Mouse (Mus musculus) urinary bladder, postnatal 4 days (tissue): ENCODE measurements around the gene Lgals4.

Experiments used
- DNase-seq, 2 experiments: peaks; one replicate each; pipeline ENCODE4 v3.0.0; 2021 to 2022; ENCODE audit warnings: low spot score in 2 of 2

Lgals4 gene

DNA sequence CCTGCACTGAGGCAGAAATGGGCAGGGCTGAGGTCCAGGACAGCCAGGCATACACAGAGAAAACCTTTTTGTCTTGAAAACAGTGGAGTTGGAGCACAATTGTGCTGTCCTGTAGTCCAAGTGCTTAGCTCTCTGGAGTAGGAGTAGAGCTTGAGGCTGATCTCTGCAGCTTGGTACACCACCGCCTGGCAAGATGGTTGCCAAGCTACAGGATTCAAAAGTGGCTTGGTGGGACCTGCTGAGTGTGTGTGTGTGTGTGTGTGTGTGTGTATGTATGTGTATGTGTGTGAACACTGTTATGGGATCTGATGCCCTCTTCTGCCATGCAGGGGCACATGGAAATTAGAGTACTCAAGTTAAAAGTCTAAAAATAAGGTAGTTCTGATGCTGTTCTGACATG is 11.1 kb upstream of the Lgals4 start:
- no peak for DNase-seq

DNA sequence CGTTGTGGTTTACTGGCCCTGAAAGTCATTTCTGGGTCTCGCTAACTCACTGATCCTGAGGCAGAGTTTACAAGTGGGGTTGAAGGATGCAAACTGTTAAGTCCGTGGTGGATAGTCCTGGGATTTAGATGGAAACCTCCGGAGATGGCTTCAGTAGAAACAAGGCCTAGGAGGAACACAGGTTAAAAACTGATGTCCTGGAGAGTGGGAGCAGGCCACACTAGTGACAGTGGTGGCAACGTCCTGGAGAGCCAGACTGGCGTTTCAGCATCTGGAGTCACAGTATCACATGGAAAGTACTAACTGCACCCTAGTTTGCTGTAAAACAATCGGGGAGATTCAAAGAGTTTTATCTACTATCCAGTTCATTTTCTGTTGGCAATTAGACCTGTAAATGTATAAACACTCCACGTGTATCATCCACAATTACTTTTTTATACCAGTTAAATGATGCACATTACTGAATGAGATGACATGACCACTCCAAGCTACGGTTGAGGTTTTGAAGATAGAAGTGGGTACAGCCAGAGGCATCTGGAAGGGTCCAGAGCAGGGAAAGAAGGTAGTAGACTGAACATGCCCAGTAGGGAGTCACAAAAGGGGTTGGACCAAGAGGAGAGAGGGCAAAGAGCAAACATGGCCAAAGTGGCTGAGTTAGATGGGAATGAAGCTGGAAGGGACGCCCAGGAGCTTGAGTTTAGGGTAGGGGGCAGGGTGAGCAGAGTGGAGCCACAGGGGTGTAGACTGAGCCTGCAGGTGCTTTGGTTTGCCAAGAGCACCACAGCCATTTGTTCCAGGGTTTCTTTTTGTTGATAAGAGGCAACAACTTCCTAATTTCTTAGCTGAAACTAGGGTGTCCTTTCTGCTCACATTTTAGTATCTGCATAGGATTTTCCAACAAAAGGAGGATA is 10.4 kb upstream of the Lgals4 start:
- no peak for DNase-seq

DNA sequence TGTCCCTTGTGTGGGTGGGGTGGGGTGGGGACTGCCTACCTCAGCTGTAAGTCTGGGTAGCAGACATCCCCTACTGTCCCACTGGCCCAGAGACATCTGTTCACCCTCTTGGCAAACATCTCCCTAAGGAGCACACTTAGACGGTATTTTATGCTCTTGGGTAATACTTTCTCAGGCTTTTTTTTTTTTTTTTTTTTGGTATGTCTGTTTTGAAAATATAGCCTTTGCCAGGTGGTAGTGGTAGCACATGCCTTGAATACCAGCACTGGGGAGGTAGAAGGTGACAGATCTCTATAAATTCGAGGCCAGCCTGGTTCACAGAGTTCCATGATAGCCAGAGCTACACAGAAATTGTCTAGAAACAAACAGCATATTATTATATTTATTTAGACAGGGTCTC is 9.7 kb upstream of the Lgals4 start:
- no peak for DNase-seq

DNA sequence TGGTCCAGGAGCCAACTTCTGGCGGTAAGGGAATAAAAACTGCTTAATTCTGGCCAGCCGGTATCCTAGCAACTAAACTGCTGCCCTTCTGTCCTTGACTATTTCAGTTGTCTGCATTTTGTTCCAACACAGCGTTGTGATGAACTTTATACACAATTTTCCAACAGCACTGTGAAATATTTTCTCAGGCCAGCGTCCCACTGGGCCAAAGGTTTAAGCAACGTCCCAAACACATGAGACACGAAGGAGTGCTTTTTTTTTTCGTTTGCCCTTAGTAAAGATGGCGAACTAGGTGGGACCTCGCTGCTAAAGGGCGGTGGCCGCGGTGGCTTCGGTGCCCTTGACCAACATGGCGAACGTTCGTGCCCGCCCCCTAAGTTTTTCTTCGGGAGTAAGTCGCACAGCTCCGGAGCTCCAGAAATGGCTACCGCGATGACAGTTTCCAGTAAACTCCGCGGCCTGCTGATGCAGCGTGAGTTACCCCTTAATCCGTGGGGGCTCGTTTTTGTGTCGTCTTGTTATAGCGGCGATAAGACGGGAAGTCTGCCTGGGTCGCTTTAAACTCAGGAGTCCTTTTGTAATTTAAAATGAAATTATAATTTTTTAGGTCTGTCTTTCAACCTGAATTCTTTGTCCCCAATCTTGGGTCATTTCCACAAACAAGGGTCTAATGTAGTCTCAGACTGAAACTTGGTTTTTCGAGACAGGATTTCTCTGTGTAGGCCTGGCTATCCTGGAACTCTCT is 8.5 kb upstream of the Lgals4 start, which contains the start of gene Ech1:
Ech1 (plus strand) TSS at position 277 of the 745 bp plus-strand sequence.
- DNase-seq = peak; percentile 90 to 94

DNA sequence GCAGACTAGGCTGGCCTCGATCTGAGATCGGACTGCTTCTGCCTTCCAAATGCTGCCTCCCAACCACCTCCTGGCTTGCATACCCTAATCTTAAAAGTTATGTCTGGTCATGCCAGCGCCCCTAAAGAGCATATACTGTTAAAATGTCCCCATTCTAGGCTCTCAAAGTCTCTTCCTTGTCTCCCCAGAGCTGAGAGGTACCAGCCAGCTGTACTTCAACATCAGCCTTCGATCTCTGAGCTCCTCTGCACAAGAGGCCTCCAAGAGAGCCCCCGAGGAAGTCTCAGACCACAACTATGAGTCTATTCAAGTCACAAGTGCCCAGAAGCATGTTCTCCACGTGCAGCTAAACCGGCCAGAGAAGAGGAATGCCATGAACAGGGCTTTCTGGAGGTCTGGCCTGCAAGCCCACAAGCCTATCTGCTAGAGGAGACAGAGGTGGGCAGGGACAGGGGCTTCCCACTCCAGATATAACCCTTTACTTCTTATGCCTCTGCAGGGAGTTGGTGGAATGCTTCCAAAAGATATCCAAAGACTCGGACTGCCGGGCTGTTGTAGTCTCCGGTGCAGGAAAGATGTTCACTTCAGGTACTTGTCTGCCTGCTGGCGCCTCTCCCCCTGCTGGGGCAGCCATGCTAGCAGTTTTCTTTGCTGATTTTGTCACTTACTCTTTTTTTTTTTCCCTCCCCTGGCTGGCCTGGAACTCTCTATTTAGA is 7.8 kb upstream of the Lgals4 start:
- DNase-seq = peak in 1 of 2 experiments; percentile 45

DNA sequence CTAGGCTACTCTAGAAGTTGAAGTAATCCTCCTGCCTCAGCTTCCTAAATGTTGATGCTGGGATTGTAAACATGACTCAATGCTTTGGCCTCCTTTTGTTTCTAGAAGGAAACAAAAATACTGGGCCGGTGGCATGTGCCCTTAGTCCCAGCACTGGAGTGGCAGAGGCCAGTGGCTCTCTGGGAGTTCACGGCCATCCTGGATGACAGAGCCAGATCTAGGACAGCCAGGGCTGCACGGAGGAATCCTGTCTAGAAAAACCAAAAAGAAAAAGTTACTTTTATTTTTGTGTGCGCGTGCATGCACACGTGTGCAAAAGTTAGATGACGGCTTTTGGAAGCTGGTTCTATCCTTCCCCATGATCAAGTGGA is 7.3 kb upstream of the Lgals4 start:
- DNase-seq = no peak

DNA sequence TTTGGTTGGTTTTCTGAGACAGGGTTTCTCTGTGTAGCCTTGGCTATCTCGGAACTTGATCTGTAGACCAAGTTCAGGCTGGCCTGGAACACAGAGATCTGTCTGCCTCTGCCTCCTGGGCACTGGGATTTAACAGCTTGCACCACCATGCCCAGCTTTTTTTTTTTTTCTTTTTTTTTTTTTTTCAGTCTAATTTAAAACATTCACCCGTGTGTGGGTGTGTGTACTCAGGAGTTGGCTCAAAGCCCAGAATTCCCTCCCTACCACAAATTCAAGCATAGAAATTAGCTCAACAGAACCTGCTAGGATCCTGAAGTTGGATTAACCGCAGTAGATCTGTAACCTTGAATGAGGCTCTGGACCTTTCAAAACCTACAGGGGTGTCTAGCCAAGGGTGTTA is 6.3 kb upstream of the Lgals4 start:
- no peak for DNase-seq

DNA sequence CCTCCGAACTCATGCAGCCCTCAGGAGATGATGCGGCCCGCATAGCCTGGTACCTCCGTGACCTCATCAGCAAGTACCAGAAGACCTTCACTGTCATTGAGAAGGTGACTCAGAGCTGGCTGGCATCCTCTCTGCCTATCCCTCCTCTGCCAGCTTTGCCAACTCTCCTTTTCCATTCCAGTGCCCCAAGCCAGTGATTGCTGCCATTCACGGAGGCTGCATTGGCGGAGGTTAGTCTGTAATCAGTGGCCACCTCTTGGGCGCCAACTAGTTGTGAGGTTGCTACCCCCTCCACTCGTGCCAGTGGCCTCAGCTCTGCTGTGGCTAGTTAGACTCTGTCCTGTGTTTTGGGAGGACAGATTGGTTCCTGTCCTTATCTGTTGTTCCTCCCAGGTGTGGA is 3.8 kb upstream of the Lgals4 start:
- no peak for DNase-seq

DNA sequence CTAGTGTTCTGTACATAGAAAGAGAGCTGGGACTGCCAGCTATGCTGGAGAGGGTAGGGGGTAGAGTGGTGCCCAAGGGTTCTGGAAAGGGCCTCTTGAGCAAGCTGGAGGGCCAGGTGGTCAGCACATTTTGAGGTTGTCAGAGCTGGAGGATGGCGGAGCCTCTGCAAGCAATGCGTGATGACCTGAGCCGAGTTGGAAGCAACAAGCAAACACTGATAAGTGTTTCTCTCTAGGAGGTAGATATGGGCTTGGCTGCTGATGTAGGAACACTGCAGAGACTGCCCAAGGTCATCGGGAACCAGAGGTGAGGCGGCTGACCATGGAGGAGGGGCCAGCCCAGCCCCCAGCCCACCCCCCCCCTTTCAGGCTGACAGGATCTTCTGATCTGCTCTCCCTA is 2.7 kb upstream of the Lgals4 start:
- no peak for DNase-seq

DNA sequence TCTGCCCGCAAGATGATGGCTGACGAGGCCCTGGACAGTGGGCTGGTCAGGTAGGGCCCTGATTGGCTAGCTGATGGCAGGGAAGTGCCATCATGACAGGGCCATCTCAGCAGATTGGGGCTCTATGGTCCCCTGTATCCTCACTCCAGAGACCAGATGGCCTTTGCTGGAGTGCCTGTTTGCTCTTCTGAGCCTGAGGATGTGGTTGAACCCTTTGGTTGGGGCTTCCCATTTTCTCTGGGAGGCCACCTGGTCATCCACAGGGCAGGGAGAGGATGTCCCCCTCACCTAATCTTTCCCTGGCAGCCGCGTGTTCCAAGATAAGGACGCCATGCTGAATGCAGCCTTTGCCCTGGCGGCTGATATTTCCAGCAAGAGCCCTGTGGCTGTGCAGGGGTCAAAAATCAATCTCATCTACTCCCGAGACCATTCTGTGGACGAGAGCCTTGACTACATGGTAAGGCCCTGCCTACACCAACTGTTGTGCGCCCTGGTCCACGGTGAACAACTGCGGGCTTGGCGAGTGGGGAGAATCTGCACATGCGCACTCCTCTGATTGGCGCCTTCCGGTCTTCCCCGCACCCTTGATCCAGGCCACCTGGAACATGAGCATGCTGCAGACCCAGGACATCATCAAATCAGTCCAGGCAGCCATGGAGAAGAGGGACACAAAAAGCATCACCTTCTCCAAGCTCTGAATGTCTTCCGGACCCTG is 2.1 kb upstream of the Lgals4 start:
- DNase-seq = no peak

DNA sequence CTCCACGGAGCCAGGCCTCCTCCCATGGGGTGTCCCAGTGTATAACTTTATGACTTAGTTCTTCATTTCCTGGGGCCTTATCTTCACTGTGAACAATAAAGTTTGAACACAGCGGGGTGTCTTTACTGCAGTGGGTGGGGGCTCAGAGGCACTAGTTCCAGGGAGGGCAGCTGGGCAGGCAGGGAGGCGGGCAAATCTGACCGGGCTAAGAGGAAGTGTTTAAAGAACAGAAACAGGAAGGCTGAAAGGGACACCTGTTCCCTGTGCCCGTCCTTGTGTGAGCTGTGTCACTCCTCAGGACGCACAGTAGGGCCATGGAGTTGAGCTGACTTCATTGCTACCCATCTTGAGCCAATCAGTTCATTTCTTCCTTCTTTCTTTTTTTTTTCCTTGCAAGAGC is 1.5 kb upstream of the Lgals4 start:
- DNase-seq = no peak

DNA sequence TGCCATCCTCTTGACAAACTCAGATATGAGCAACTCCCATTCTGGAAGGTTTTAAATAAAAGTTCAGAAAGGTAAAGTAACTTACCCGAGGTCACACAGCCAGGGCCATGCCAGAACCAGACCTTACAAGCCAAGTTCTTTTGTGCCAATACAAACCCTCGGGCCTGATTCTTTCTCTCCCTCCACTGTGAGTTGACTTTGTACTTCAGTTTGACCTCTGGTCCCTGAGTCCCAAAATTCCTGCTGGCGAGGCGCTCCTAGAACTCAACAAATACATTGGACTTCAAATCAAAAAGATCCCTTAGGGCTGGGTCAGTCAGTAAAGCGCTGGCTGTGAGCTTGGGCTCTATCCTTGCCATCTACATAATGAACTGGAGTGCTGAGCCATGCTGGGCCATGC is 3.3 kb downstream of the Lgals4 start:
- no peak for DNase-seq

DNA sequence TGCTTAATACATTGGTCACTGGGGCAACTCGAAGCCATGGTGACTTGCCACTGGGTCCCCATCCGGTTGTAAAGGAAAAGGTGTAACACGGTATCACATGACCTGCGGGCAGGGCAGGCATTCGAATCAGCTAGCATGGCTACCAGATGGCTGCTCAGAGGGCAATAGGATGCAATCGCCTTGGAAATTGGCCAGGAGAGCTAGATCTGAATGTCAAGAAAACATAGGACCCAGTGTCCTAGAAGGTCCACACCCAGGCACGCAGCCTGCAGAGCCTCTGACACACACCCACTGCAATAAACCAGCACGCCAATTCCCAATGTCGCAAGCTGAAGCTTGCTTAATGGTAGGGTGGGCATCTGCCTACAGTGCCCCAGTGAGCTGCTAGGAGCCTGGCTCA is 4.7 kb downstream of the Lgals4 start:
- no peak for DNase-seq

DNA sequence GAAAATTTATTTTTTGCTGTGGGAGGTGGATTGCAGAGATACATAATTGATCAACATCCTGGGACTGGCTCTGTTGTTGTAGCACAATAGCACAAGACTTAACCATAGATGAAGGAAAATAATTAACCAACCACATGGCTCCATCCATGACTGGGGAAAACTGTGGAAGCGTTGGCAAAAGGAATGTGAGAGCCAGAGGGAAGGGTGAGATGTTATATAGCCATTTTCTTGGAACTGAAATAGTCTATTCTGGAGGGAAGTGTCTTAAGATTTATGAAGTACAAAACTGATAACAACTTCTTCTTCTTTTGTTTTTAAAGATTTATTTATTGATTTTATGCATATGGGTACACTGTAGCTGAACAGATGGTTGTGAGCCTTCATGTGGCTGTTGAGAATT is 13.6 kb downstream of the Lgals4 start:
- no peak for DNase-seq

DNA sequence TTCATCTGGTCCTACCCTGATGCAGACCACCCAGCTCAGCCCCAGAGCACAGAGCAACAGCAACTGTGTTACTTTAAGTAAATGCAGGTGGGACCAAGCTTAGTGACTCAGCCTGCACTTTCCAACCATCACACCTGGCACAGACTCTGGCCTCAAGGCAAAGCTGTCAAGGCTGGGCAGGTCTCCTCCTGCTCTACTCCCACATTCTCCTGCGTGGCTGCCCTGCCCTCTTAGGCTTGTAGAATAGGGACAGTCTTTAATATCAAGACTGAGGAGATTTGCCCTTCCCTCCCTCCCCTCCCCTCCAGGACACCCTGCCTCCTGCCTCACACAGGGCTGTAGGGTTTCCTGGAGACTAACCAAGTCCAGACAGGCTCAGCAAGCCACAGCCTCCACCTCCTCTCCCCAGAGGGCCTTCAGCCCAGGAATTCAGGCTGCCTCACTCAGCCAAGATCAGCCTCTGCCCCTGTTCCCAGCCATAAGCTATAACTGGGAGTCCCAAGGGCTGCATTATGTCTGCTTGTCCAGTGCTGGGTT is 16.1 kb downstream of the Lgals4 start:
- no peak for DNase-seq

DNA sequence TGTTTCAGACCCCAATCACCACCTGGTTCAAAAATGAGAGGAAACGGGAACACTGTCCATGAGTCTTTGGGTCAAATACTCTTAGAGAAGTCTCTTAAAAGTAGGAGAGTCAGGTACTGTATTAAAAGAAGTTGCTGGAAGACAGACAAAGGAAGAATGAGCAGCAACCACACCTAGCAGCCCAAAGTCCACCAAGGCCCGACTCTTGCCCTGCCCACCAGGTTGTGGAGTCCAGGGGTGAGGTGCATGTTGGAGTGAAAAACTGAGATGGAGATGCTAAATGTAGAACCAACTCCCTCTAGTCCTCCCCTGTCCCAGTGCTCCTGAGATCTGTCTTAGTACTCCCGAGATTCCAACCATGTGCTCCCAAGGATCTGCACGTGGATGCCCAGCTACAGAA is 17.0 kb downstream of the Lgals4 start:
- no peak for DNase-seq

DNA sequence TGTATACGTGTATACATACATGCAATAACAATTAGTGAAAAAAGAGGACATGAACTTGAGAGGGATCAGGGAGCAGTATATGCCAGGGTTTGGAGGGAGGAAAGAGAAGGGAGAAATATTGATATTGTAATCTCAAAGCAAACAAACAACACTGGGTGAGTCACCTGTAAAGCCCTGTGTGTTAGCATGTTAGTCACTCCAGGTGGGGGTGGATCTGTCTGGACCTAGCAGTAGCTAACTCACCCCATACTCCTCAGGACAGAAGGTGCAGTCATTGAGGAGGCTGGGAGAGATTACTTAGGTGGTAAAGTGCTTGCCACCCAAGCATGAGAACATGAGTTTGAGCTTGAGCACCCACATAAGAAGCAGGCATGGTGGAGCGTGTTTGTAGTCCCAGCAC is 26.3 kb downstream of the Lgals4 start:
- DNase-seq = no peak

DNA sequence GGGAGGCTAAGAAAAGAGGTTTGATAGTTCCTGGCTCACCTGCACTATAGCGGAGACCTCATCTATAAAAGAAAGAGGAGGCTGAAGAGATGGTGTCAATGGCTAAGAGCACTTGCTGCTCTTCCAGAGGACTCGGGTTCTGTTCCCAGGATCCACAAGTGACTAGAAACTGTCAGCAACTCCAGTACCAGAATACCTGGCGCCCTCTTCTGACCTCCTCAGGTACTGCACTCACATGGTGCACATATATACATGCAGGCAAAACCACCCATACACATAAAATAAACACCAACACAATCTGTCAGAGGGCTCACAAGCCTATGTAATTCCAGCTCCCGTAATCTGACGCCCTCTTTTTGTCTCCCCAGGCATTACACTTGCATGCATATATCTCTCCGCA is 27.2 kb downstream of the Lgals4 start:
- DNase-seq = no peak

DNA sequence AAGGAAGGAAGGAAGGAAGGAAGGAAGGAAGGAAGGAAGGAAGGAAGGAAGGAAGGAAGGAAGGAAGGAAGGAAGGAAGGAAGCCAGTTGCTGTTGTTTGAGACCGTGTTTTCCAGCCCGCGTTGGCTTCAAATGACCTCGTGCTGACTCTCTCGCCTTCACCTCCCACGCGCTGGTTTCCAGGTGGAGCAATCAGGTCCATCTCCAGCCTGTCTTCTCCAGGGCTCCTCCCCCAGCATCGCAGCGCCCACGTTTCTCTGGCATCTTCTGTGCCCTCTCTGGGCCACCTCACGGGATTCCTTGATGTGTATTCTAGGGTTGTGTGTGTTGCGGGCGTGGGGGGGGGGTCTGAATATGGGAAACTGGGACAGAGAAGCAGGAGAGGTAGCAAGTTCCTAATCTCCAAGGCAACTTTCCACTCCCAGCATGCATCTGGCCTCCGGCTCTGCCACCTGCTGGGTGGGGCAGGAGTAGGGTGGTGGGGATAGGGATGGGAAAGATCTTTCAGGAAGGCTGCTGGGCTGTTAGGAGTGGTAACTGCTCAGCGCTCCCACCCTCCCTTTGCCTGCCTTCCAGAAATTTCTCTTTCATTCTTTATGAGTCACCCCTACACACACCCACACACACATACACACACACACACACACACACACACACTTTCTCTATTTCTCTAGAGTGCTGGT is 29.3 kb downstream of the Lgals4 start:
- DNase-seq = no peak

DNA sequence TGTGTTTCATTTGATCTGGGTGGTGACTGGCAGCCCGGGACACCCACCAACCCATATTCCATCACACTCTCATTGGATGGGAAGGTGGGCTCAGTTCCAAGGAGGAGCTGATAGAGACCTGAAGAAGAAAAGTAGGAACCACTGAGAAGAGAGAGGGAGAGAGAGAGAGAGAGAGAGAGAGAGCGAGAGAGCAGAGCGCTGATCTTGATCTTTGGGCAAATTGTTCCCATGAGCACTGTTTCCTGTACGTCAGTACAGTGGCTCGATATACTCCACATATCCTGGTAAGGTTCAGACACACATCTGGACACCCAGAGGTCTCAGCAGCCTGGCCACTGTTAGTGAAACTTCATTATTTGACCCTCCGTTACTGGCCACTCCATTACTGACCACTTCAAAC is 29.9 kb downstream of the Lgals4 start, which contains the start of gene Lgals7:
Lgals7 (plus strand) TSS at position 314 of the 400 bp plus-strand sequence.
- DNase-seq = no peak

DNA sequence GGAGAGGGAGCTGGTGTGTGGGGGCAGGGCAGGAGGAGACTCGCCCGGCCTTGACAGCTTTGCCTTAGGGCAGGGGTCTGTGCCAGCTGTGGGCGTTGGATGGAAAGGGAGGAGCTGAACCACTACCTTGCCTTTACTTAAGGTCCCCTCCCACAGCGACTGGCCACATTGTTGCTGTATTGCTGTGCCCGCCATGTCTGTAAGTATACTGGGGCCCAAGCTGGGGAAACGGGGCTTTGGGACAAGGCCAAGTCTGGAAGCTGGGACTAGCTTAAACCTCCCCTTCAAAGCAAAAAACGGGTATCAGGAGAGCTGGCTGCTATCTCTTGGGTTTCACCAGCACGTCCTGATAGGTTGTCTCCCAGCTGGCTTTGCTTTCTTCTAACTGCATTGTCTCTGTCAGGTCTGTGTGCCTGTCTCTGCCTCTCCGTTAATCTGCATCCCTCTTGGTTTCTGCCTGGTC is 30.7 kb downstream of the Lgals4 start:
- DNase-seq = peak in 1 of 2 experiments; percentile 47
